Mouse (Mus musculus) liver, embryonic 11.5 days (tissue): ENCODE results near the gene Rag1. TPM values are rescaled to one million over a fixed set of nuclear protein-coding genes. Genes with fewer than 3 reads are reported as not detected.

Experiments used
- ATAC-seq: fragments of 200-750 bp; cut with Nextera tagmentation; replicated peaks from 2 replicates; pipeline ENCODE4 v1.8.0; 2017; ENCODE audit warnings: moderate number of reproducible peaks, mild to moderate bottlenecking, moderate TSS enrichment, moderate library complexity; ENCODE audit not compliant: low FRiP score
- DNase-seq: peaks from one replicate; pipeline ENCODE4 v3.0.0-alpha.2; 2017; ENCODE audit warnings: low spot score
- H3K27ac ChIP-seq: fragments of 300-500 bp; sonication (generic); 2 replicates; pipeline ENCODE4 v1.5.1; 2014; ENCODE audit warnings: mild to moderate bottlenecking, low read depth, low read length, control low read depth
- H3K27me3 ChIP-seq: fragments of 300-500 bp; sonication (generic); replicated peaks from 2 replicates; pipeline ENCODE4 v1.6.1; 2014; ENCODE audit warnings: low read length, mixed read lengths; ENCODE audit not compliant: control insufficient read depth, insufficient read depth
- H3K36me3 ChIP-seq: fragments of 300-500 bp; sonication (generic); 2 replicates; pipeline ENCODE4 v1.6.1; 2014; ENCODE audit warnings: mild to moderate bottlenecking, low read length, moderate library complexity, mixed read lengths; ENCODE audit not compliant: control insufficient read depth, insufficient read depth
- H3K4me1 ChIP-seq: fragments of 300-500 bp; sonication (generic); replicated peaks from 2 replicates; pipeline ENCODE4 v1.6.1; 2014; ENCODE audit warnings: low read length, mixed read lengths; ENCODE audit not compliant: control insufficient read depth, insufficient read depth
- H3K4me2 ChIP-seq: fragments of 300-500 bp; sonication (generic); 2 replicates; pipeline ENCODE4 v1.6.1; 2014; ENCODE audit warnings: mild to moderate bottlenecking, control low read depth, moderate library complexity
- H3K4me3 ChIP-seq: fragments of 300-500 bp; sonication (generic); 2 replicates; pipeline ENCODE4 v1.5.1; 2014; ENCODE audit warnings: low read depth, low read length, control low read depth
- H3K9ac ChIP-seq: fragments of 300-500 bp; sonication (generic); 2 replicates; pipeline ENCODE4 v1.6.1; 2014; ENCODE audit warnings: low read depth, low read length, control low read depth
- H3K9me3 ChIP-seq: fragments of 300-500 bp; sonication (generic); 2 replicates; pipeline ENCODE4 v1.6.1; 2016; ENCODE audit warnings: low read length, inconsistent platforms, mixed read lengths; ENCODE audit not compliant: control insufficient read depth
- WGBS: fragments of 180-500 bp; shearing (Covaris S2); extraction: QIAGEN DNeasy Blood & Tissue Kit; methylation state at CpG from one replicate; pipeline ENCODE4 v1.1.7; 2014; 5-methylcytosine and 5-hydroxymethylcytosine counted together
- polyA plus RNA-seq: library from polyadenylated mRNA; unstranded; fragments of >200 nt; fragmentation: Nextera tagmentation; extraction: Ambion mirVana; gene quantifications from 2 replicates; pipeline ENCODE4 v1.2.1, GENCODE M21; 2014

Gene Rag1
- polyA plus RNA-seq, 1 experiment from 2014 or later, result 0.12 TPM

DNA sequence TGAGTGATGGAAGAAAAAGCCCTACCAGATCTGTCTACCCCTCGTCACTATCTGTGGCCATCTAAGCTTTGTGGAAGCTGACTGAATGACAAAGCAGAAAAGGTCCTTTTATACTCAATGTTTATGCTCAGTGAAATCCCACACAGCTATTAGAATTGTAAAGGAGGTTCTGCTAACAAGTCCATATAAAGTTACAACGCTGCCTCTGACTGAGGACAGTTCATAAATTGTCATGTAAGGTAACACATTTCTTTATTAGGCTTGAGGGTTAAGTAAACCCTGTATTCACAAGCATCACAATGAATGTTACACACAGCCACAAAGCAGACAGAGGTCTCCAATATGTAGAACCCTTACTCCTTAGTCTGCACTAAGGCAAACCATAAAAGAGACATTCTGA, 25.3 kb downstream of the Rag1 start:
- H3K27me3 ChIP-seq, result no peaks in the 10 kb centered on the region
- H3K9ac ChIP-seq, result no peak overlapping the region
- DNase-seq (no peak), ATAC-seq (no peak)
- H3K9me3 ChIP-seq, result no peaks in the 10 kb centered on the region
- H3K4me1 ChIP-seq, result no peaks in the 10 kb centered on the region
- WGBS, result 71% methylated on average over 2 of the region's 2 CpGs
- no peak overlapping the region for H3K27ac ChIP-seq
- H3K4me2 ChIP-seq, result no peak overlapping the region
- no peak overlapping the region for H3K4me3 ChIP-seq
- H3K36me3 ChIP-seq, result no peaks in the 10 kb centered on the region

DNA sequence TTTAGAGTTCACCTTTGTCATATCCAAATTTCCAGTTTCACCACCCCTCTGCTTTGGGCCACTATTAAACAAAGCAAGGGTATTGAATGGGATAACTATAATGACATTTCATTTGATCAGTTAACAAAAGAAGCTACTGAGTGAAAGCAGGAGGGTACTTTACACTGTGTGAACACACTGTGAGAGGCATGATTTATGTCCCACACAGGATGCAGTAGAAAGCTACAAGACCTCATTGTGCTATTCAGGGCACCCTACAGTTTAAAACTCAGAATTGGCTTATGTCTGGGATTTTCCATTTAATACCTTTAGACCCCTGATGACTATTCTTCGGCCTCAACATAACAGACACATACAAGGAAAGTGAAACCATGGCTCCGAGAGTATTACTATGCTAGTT, 26.3 kb downstream of the Rag1 start:
- Histone ChIP-seq H3K9me3 (no peaks in the 10 kb centered on the region), H3K36me3 (no peaks in the 10 kb centered on the region), H3K27ac (no peak overlapping the region), H3K4me3 (no peak overlapping the region), H3K27me3 (no peaks in the 10 kb centered on the region), H3K9ac (no peak overlapping the region), H3K4me1 (no peaks in the 10 kb centered on the region), H3K4me2 (no peak overlapping the region)
- 86% methylated on average over 2 of the region's 2 CpGs for whole genome bisulfite sequencing
- ATAC-seq (no peak), DNase-seq (no peak)

DNA sequence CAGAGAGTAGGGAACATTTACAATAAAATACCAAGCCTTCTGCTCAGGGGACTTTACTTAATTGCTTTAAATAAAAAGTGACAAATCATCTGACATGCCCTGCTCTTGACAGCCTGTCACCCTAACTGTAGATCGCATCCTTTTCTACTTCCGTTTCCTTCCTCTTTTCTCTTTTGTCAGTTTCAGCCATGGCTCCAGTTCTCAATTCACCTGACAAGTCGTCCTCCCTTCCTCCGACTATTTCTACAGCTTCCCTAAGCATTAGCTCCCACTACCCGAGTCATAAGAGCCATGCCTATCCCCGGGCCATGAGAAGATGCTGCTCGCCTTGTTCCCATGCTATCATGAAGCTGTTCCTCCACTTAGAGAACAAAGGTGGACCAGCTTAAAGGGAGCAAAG, 27.7 kb downstream of the Rag1 start:
- 42% methylated on average over 7 of the region's 7 CpGs for WGBS

DNA sequence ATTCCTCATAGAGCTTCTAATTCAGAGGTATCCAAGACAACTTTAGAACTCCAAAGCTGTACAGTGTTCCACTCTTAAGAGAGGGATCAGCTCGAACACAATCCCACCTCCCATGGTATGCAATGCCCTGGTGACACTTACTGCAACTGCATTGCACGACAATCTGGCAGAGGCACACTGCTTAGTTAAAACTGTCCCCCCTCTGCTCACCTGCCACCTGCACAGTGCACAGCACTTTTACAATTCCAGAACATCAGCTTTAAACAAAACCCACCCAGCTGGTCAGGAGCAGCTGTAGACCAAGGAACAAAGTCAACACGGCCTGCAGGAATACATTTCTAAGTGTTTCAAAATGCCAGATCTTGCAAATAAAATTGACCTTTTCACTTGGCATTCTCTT, 28.4 kb downstream of the Rag1 start:
- no peaks in the 10 kb centered on the region for H3K36me3 ChIP-seq
- H3K27ac ChIP-seq, result no peak overlapping the region
- H3K4me2 ChIP-seq, result no peak overlapping the region
- WGBS, result 75% methylated on average over 3 of the region's 3 CpGs
- no peak overlapping the region for H3K9ac ChIP-seq
- H3K4me3 ChIP-seq, result no peak overlapping the region
- DNase-seq, result no peak
- no peaks in the 10 kb centered on the region for H3K9me3 ChIP-seq
- ATAC-seq, result no peak
- no peaks in the 10 kb centered on the region for H3K27me3 ChIP-seq
- no peaks in the 10 kb centered on the region for H3K4me1 ChIP-seq

More for the DNA sequence above, 27.7 kb downstream of the Rag1 start:
- ATAC-seq, result no peak
- Histone ChIP-seq H3K36me3 (no peaks in the 10 kb centered on the region), H3K4me3 (no peak overlapping the region), H3K4me2 (no peak overlapping the region), H3K9ac (no peak overlapping the region), H3K27me3 (no peaks in the 10 kb centered on the region), H3K9me3 (no peaks in the 10 kb centered on the region), H3K4me1 (no peaks in the 10 kb centered on the region), H3K27ac (no peak overlapping the region)
- no peak for DNase-seq

DNA sequence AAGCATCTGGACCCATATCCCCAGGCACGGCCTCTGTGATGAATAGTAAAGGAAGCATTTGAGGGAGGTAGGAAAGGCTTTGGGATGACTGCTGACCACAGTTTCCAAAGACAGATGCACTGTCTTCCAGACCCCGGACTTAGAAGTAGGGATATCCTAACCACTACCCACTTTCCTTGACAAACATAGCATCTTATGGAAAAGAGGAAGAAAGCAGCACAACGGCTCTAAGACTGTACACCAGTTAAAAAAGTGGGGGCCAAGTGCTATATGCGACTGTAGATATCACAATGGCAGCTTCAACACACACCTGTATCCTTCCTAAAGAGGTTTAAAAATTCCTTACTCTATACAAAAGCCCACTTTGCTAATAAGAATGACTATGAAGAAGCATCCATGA, 30.9 kb downstream of the Rag1 start:
- H3K4me2 ChIP-seq, result no peak overlapping the region
- H3K27ac ChIP-seq, result no peak overlapping the region
- no peak overlapping the region for H3K9ac ChIP-seq
- DNase-seq (no peak), ATAC-seq (no peak)
- H3K4me3 ChIP-seq, result no peak overlapping the region
- no peaks in the 10 kb centered on the region for H3K36me3 ChIP-seq
- no peaks in the 10 kb centered on the region for H3K9me3 ChIP-seq
- 69% methylated on average over 4 of the region's 4 CpGs for WGBS
- no peaks in the 10 kb centered on the region for H3K4me1 ChIP-seq
- no peaks in the 10 kb centered on the region for H3K27me3 ChIP-seq

DNA sequence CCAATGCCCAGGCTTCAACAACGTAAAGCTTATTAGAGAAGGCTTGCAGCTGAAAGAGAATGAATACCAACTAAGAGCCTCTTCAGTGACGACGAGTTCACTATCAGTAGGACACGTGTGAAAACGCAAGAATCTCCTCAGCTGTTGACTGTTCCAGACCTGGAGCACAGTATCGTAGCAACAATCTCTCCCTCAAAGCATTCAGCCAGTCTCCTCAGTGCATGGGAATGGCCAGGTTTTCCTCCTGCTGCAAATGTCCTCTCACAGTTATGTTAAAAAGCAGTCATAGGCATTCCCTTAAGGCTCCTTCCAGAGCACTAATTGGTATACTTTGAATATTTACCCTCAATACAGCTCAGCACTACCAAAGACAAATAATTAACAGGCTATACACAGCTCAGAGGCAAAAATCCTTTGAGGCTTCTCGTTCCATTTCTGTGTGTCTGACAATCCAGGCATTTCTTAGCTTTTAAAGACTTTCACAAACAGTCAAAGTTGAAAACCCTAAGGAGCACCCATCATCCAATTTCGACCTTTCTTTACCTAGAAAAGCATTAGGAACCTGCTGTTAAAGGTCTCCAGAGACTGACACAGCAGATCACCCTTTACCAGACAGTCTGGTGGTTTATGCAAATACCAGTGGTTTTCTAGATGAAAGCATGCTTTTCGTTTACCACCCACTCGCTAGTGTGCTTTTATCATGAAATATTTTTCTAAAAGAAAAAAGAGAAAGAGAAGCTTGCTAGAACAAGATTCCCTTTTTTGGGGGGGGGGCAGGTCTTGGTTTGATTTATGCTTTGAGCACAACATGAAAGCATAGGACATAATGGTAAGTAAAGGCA, 33.6 kb downstream of the Rag1 start:
- Histone ChIP-seq H3K4me1 (no peaks in the 10 kb centered on the region), H3K36me3 (no peaks in the 10 kb centered on the region), H3K4me2 (no peak overlapping the region), H3K27ac (no peak overlapping the region), H3K4me3 (no peak overlapping the region), H3K9me3 (no peaks in the 10 kb centered on the region), H3K27me3 (no peaks in the 10 kb centered on the region), H3K9ac (no peak overlapping the region)
- ATAC-seq, result no peak
- whole genome bisulfite sequencing, result 67% methylated on average over 10 of the region's 10 CpGs
- DNase-seq, result no peak

DNA sequence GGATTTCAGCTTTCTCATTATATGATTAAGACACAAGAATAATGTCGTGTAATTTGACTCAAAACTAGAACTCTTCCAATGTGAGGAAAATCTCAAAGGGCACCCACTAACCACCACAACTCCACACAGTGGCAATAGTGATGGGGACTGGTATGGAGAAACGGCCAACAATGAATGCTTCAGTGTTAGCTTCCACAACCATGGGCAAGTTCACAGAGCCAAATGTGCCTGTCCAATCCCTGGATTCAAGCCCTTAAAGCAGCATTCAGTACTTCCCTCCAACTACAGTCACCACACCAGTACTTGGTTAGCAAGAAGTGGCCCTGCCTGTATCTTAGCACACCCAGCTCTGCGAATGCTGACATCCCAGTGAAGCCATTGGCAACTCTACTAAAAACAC, 38.4 kb downstream of the Rag1 start:
- ATAC-seq (no peak), DNase-seq (no peak)
- Histone ChIP-seq H3K9me3 (no peaks in the 10 kb centered on the region), H3K9ac (no peak overlapping the region), H3K27me3 (no peaks in the 10 kb centered on the region), H3K4me2 (no peak overlapping the region), H3K36me3 (no peaks in the 10 kb centered on the region), H3K4me1 (no peaks in the 10 kb centered on the region), H3K4me3 (no peak overlapping the region), H3K27ac (no peak overlapping the region)
- 90% methylated on average over 3 of the region's 3 CpGs for WGBS

DNA sequence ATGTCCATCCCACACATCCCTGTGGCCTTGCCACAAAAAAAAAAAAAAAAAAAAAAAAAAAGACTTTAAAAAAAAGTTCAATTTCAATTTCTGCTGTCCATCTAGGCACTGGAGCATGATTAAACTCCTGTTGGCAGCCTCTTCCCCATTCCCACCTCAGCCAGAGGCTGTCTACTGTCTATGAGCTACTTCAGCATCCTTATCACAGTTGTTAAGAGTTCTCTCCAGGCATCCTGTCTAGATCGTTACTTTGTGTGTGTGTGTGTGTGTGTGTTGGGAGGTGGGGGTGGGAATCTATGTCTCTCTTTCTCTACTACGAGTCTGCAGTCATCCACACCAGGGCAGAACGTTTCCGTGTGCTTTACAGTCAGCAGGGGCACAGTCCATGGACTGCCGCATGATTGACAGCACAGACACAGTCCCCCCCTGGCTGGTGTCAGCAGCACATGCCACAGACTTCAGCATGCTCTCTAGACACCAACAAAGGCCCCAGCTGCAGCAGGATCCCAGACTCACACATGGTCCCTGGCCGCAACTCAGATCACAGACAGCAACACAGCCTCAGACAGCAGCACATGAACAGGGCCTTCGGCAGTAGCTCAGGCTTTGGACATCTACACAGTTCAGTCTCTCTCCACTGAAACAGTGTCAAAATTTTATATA, 40.9 kb downstream of the Rag1 start:
- H3K9me3 ChIP-seq, result no peaks in the 10 kb centered on the region
- H3K4me3 ChIP-seq, result no peak overlapping the region
- H3K4me1 ChIP-seq, result no peaks in the 10 kb centered on the region
- 69% methylated on average over 7 of the region's 7 CpGs for WGBS
- no peaks in the 10 kb centered on the region for H3K27me3 ChIP-seq
- no peaks in the 10 kb centered on the region for H3K36me3 ChIP-seq
- H3K27ac ChIP-seq, result no peak overlapping the region
- DNase-seq (no peak), ATAC-seq (no peak)
- no peak overlapping the region for H3K9ac ChIP-seq
- H3K4me2 ChIP-seq, result no peak overlapping the region

DNA sequence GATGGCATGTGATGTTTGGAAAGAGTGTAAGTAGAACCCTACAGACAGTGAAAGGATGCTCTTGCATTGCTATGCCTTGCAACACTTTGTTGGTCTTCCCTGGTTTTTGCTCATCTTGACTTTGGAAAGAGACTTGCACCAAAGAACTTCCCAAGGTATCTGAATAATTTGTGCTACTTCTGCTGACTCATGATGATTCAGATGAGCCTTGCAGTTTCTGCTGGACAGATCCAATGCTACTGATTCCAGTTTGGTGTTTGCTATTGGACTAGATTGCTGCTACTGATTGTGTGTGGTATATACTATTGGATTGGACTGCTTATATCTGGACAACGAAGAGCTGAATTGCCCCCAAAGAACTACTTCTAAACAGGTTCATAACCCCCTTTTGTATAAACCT, 46.2 kb downstream of the Rag1 start:
- H3K27me3 ChIP-seq, result no peaks in the 10 kb centered on the region
- H3K4me2 ChIP-seq, result no peak overlapping the region
- DNase-seq (no peak), ATAC-seq (no peak)
- H3K4me3 ChIP-seq, result no peak overlapping the region
- no peaks in the 10 kb centered on the region for H3K36me3 ChIP-seq
- no peaks in the 10 kb centered on the region for H3K9me3 ChIP-seq
- no peaks in the 10 kb centered on the region for H3K4me1 ChIP-seq
- H3K9ac ChIP-seq, result no peak overlapping the region
- WGBS, result 79% methylated on average over 1 of the region's 1 CpGs
- no peak overlapping the region for H3K27ac ChIP-seq
